Mouse (Mus musculus) T-cell, adult 66 days (primary cell): Measurements from ENCODE around the gene Gm42957. TPM values are rescaled to one million over a fixed set of nuclear protein-coding genes. Genes with fewer than 3 reads are reported as not detected.

ENCODE experiments used
- total RNA-seq, 2 experiments: library from RNA; stranded (reverse); gene quantifications; 3 replicates in 1 of 2; 4 replicates in 1 of 2; pipeline ENCODE4 v1.2.4; 2023

The Gm42957 gene
- total RNA-seq: under 1 TPM; 0.29 to 0.39 TPM

DNA sequence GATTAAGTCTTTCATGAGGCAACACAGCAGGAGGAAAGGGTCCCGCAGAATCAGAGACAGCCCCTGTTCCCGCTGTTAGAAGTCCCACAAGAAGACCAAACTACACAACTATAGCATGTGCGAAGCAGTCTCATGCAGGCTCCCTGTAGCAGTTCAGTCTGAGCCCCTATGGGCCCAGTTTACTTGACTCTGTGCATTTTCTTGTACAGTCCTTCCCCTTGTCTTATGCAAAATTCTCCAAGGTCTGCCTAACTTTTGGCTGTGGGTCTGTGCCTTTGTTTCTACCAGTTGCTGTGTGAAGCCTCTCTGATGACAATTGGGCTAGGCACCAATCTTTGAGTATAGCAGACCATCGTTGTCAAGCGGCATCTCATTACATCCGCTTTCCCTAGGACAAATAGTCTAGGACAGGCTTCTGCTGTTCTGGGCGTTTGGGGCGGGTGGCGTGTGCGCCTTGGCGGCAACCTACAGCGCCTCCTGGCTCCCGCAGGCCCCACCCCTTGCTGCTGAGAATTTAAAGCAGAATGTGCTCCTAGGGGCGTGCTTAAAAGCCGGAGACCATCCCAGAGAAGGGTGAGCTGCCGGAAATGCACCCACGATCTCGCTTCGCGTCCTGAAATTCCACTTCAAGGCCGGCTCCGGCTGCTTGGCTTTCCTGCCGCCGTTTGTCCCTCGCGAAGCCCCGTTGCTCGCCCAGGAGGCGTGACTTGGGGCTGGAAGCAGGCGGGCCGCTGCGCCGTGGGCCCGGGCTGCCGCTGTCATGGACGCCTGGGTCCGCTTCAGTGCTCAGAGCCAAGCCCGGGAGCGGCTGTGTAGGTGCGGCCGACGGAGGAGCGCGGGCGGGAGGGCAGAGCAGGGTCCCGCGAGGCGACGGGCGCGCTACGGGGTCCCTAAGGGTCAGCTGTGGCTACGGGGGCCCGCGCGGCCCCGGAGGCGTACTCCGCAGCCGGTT lies at the start of gene Gm42957, which contains the start of gene Pex11b:
Gm42957 (plus strand) TSS at position 547 of the 952 bp plus-strand sequence.
Pex11b (plus strand) TSS at position 449 of the 952 bp plus-strand sequence.

DNA sequence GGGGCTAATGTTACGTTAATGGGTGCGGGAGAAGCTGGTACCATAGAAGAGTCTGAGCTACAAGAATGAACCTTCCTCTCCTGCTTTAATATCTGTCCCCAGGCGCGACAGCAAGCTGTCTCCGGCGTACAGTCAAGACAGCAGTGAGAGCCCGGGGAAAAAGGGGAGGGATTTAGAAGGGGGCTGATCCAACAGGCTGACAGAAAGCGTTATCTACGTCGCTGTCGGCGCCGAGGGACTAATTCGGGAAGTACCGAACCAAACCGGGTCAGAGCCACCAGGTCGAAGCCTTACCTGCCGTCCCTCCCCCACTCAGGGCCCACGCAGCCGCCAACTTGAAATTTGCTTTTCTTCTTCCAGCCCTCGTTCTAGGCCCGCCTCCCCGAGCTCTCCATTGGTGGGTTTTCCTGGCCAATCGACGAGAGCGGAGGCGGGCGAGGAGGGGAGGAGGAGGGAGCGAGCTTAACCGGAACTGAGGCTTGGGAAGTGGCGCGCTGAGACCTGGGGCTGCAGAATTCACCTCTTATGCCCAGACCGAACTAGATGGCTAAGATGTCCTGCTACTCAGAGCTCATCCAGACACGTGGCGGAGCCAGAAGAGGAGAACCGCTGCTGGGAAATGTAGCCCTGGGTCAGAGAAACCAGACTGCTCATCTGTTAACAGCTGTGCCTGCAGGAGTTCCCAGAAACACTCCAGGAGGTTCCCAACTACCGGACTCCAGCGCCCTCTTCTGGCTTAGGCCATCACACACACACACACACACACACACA lies 41.3 kb upstream of the Gm42957 start, which contains the start of gene Polr3gl:
Polr3gl (minus strand) TSS at position 392 of the 771 bp plus-strand sequence.

DNA sequence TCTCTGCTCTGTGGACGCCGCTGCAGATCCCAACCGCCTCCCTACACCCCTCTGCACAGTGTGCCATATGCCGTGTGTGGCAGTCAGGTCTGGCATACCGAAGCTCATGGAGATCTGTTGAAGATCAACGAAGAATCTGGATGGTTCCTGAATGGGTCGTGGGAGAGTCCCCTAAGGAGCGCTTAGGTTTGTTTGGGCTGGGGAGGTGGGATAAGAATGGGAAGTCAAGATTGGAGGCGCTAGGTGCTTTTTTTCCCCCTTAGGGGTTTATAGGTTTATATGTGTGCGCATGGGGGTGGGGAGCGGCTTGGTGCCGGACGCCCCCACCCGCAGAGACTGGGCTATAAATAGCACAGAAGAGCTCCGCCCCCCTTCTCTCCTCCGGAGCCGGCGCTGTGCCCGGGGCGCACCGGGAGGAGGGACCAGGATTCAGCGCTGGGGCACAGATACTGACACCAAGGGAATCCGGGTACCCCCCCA lies 39.0 kb upstream of the Gm42957 start, which contains the start of gene Ankrd34a:
Ankrd34a (plus strand) TSS at position 409 of the 480 bp plus-strand sequence.

DNA sequence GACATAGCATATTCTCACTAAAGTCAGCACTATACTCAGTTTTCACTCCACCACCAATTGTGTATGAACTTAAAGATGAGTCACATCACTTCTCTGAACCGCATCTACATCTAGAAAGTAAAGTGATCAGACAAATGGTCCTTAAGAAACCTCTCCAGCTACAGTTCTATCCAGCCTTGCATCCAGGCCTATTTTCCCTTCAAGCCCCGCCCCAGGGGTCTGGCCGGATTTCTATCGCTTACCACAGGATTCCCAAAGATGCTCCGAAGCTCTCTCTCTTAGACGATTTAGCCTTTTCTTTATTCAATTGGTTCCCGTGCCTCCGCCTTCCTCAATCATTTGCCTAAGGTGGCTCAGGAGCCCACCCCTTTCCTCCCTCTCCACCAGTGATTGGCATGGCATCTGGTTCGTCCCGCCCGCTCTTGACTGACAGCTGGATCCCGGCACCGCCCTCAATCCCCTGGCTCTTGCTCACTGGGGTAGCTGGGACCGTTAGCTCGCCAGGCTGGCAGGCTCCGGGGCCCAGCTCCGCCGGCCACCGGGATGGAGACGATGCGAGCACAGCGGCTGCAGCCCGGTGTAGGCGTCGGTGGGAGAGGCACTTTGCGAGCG lies 34.5 kb upstream of the Gm42957 start, which contains the start of gene Lix1l:
Lix1l (plus strand) TSS at position 511 of the 612 bp plus-strand sequence.

DNA sequence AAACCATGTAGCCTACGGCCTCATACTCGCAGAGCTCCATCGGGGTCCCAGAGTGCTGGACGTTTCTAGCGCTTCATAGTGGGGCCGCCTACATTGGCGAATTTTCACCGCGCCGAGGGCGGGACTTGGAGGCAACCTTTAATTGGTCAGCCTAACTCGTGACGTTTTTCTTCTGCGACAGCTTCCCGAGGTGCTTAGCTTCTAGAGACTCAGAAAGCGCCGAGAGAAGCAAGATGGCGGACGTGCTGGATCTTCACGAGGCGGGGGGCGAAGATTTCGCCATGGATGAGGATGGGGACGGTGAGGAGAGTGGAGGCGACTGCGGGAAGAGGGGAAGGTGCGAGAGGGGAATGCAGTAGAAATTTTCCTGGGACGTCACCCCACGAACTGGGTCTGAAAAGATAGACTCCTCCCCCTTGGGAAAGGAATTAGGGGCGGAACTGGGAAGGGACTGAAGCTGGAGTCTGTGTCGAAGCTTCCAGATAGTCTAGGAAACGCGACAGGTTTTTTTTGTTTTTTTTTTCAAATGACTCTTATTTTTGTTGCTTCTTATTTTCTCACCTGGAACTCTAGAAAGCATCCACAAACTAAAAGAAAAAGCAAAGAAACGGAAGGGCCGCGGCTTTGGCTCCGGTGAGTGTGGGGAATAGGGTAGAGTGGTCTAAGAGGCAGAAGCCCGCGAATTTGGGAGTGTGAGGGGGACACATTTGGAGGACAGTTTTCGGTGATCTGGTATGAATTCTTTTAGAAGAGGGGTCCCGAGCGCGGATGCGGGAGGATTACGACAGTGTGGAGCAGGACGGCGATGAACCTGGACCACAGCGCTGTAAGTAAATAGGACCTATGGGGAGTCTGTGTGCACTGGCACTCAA lies 5.3 kb upstream of the Gm42957 start, which contains the start of gene Rbm8a:
Rbm8a (plus strand) TSS at position 205 of the 872 bp plus-strand sequence.

DNA sequence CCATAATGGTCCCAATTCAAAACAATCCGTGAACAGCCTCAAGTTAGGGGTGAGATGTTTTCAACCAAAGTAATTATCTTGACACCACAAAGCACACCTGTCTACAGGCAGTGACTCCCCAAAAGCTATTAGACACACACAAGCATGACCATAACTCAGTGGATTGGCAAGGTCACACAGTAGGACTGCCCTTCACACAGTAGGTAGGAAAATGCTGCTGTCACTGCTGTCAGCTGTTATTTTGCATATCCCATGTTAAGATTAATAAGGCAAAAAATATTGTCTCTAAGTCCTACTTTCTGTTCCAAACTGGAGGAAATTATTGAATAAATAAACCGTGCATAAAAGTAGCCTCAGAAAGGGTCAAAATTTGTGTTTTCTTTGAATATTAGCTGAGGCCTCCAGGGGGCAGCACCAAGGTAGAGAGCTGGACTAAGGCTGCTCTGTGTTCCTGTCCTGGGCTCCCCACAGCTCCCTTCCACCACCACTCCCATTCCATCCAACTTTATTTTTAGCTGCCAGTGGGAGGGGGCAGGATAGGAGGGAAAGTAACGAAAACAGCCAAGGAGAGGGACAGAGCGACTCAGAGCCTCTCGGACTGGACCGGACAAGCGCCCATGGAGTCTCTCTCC lies 9.9 kb downstream of the Gm42957 start, which contains the start of gene Itga10:
Itga10 (plus strand) TSS at position 567 of the 632 bp plus-strand sequence.

DNA sequence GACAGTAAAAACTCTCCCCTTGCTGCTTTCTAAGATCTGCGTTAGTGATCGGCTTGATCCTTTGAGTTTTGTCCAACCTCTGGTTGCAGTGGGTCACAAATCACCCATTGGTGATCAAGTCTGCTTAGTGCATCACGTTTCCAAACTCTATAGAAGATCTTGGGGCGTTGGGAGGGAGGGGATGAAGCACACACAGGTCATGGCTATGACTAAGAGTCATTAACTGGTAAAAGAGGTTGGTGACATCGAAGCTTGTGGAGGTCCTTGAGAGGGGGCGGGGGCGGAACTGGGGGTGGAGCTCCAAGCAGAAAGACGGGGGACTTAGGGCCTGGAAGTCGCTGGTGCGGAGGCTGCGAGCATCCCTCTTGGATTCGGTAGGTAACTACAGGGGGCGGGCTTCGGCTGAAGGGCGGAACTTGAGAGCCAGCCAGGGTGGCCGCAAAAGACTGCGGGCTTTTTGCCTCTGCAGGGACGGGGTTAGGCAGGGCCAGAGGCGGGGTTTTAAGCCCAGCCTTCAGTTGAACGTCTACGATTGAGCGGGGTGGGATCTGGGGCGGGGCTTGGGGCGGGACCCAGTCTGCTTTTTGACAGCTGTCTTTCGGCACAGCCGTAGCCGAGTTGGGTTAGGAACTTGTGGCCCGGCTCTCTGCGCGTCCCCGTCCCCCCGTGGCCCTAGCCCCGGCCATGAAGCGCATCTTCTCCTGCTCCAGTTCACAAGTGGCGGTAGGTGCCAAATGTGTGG lies 34.6 kb downstream of the Gm42957 start, which contains the start of gene Ankrd35:
Ankrd35 (plus strand) TSS at position 405 of the 742 bp plus-strand sequence.

DNA sequence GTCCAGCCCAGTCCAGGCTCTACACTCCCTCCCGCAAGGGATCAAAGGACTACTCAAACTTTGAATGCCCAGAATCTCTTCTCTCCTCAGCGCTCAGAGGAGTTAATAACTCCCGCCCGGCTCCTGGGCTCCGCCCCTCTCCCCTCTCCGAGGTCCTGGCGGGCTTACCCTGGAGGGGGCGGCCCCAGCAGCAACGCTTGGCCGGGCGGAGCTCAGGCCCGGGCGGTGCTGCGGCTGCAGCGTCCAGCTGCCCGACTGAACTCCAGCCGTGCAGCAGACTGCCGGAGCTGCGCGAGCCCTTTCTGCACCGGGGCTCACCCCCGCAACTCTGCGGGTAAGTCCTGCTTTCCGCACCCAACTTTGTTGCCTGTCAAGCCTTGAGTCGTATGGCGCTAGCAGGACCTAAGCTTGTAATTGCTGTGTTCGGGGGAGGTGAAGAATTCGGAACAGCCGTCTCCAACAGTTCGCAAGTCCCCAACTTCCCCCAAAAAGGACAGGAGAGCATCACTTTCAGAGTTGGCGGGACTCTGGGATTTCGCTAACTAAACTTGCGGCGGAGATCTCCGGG lies 61.0 kb downstream of the Gm42957 start, which contains the start of gene Pias3:
Pias3 (plus strand) TSS at position 187 of the 568 bp plus-strand sequence.

Other genes starting within 250 kb of the Gm42957 start
- gene BC107364, start 183.2 kb upstream of the Gm42957 start, total RNA-seq: not detected
- gene Hfe2, start 110.3 kb upstream of the Gm42957 start, total RNA-seq: not detected
- 100 to 1,000 TPM; 532 to 583 TPM for gene Txnip, start 77.5 kb upstream of the Gm42957 start, total RNA-seq
- not detected for gene Gm16253, start 58.5 kb upstream of the Gm42957 start, total RNA-seq
- gene Polr3gl, start 41.3 kb upstream of the Gm42957 start, total RNA-seq: 10 to 100 TPM; 28.1 to 36.3 TPM
- not detected for gene Ankrd34a, start 38.8 kb upstream of the Gm42957 start, total RNA-seq
- gene Lix1l, start 34.3 kb upstream of the Gm42957 start, total RNA-seq: under 1 TPM in 1 of 2 experiments, not detected in 1; 0.50 TPM
- gene Rbm8a, start 5.5 kb upstream of the Gm42957 start, total RNA-seq: 10 to 100 TPM; 84.7 to 87.2 TPM
- 10 to 100 TPM; 20.8 to 23.0 TPM for gene Pex11b, start 98 bp upstream of the Gm42957 start, total RNA-seq
- gene Itga10, start 10.1 kb downstream of the Gm42957 start, total RNA-seq: 1 to 10 TPM; 2.1 to 2.9 TPM
- under 1 TPM in 1 of 2 experiments, not detected in 1; 0.15 TPM for gene Ankrd35, start 34.7 kb downstream of the Gm42957 start, total RNA-seq
- gene Pias3, start 60.9 kb downstream of the Gm42957 start, total RNA-seq: 10 to 100 TPM; 21.5 to 23.0 TPM
- 1 to 10 TPM; 2.7 to 4.4 TPM for gene Nudt17, start 73.1 kb downstream of the Gm42957 start, total RNA-seq
- gene Polr3c, start 92.2 kb downstream of the Gm42957 start, total RNA-seq: 10 to 100 TPM; 65.6 TPM
- gene Rnf115, start 92.2 kb downstream of the Gm42957 start, total RNA-seq: 10 to 100 TPM; 49.3 to 52.8 TPM
- gene Pdzk1, start 193.8 kb downstream of the Gm42957 start, total RNA-seq: 1 to 10 TPM in 1 of 2 experiments, not detected in 1; 1.3 TPM
- 10 to 100 TPM; 20.5 to 27.5 TPM for gene Cd160, start 193.9 kb downstream of the Gm42957 start, total RNA-seq